Mouse (Mus musculus): ENCODE measurements at regions not wholly inside any gene's neighbourhood (a gene's known extent, or its start where the extent isn't known, plus 50 kb on each side); places are given as distances from the start of the nearest gene placed in this dataset.

- TF ChIP-seq CTCF (IDR thresholded peaks at IDR 0.05; ENCODE audit: borderline replicate concordance, insufficient read depth, low read depth, low read length) (no peak), POLR2A (IDR thresholded peaks at IDR 0.05; ENCODE audit: borderline replicate concordance, insufficient read depth, low read length) (no peak)
These were observed 451.9 kb downstream of the Ate1 start for GRCm38 (mm10) chr7:130068316-130068715.
